Mouse (Mus musculus): ENCODE measurements around the gene Mxd3. TPM values are rescaled to one million over a fixed set of nuclear protein-coding genes. Genes with fewer than 3 reads are reported as not detected.

The Mxd3 gene
- polyA plus RNA-seq (2012) = 10.1 and 10.8 TPM in 2 replicates

GRCm38 (mm10) chr13:55329683-55330566 is at the start of gene Mxd3:
Gene Mxd3, minus strand, starts transcription at chr13:55329823.
- TF ChIP-seq GATA1 (IDR thresholded peaks at IDR 0.05; ENCODE audit: low read length) = no peak

DNA sequence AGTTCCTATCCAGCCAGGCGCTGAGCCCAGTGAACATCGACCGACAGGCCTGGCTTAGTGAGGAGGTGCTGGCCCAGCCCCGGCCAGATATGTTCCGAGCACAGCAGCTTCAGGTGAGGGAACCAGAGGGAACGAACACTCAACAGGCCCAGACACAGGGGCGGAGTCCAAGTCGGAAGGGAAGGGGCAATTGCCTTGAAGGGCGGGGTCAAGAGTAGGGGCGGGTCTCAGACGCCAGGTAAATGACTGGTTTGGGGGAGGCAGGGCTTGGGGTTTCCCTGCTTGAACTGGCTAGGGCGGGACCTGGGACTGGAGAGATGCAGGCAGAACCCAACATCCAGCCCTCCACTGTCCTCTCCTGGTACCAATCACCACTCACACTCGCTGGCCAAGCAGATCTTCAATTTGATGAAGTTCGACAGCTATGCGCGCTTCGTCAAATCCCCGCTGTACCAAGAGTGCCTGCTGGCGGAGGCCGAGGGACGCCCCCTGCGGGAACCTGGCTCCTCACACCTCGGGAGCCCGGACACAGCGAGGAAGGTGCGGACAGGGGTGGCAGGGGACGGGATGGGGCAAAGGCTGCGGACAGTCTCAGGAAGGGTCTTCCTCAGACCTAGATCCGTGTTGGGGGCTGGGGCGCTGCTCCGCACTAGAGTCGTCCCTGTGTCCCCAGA is 49.4 kb upstream of the Mxd3 start:
- TF ChIP-seq GATA1 (IDR thresholded peaks at IDR 0.05; ENCODE audit: low read length) = no peak

DNA sequence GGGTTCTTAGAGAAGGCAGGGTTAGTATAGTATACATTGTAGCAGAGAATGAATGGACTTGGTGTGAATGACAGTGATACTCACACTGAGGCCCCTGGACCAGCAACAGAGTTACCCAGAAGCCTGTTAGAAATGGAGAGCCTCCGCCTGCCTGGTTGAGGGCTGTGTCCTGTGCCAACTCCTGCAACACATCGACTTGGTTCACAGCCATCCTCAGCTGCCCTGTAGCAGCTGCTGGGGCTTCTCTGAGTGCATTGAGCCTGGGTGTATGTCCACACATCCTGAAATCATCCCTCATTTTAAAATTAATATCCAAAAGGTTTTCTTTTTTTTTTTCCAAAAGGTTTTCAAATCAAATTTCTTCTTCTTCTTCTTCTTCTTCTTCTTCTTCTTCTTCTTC is 46.3 kb upstream of the Mxd3 start:
- no peak for TF ChIP-seq GATA1 (IDR thresholded peaks at IDR 0.05; ENCODE audit: low read length)

DNA sequence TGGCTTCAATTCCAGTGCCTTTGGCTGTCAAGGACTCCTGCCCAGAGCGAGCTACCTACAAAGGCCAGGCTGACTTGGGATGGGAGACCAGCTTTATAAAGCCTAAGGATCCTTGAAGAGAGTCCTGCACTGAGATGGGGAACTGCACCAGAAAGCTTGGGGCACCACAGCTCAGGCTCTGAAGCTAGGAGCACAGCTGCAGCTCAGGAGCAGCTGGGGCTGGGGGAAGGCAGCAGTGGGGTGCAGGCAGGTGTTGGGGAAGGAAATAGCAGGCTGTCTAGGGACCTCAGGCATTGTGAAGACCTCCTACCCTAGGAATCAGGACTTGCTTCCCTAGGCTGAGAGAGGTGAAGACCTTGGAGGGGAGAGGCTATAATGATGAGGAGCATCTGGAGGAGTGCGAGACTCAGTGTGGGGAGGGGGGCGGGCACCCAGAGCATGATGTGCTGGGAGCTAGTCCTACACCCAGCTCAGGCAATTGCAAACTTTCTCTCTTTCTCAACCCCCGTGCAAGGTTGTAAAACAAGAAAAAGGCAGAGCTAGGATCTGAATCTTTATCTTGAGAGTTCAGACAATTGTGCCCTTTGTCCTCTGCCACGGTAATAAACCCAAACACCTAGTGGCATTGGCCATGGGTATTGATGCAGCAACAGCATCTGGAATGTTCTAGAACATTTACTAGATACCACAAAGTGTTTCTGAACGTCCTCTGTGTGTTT is 44.7 kb upstream of the Mxd3 start:
- no peak for TF ChIP-seq GATA1 (IDR thresholded peaks at IDR 0.05; ENCODE audit: low read length)

DNA sequence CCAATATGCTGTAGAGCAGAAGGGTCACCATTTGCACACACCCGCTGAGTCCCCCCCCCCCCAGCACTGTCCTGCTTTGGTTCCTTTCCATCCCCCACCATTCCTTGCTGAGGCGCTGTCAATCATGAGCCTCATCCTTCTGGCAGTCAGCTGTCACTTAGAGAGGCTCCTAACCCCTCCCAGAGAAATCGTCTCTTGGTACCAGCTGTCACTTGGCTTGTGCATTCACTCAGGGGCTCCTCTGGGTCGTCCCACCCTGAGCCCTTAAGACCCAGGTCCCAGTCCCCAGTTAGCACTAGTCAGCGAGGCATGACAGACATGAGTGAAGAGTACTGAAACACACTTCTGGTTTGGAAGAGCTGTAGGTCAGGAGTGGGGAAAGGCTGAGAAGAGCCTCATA is 42.1 kb upstream of the Mxd3 start:
- no peak for TF ChIP-seq GATA1 (IDR thresholded peaks at IDR 0.05; ENCODE audit: low read length)

DNA sequence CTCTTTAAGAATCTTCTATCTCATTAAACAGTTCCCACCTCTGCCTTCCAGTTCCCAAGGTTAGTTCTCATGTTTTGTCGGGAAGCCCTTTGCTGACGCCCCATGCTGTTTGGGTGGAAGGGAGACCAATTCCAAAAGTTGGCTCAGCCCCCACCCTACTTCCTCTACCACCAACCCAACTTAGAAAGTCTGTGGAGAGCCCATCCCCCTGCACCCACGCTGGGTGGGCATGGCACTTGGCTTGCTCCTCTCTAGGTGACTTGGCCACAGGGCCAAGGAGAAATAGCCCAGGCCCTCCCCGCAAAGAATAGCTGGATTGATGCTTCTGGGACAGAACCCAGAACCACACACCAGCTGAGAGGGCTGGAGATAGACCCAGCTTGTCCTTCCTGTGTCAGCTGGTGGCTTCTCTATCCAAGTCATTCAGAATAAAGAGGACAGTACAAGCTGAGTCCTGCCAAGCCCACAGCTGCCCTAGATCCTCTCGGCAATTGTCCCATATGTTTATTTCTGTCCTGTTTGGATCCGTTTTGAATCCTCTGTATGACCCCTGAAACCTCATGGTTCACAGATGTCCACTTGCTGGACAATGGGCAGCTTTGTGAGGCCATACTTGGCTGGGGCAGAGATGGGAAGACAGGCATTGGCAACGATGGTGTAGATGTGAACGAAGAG is 41.5 kb upstream of the Mxd3 start:
- TF ChIP-seq GATA1 (IDR thresholded peaks at IDR 0.05; ENCODE audit: low read length) = no peak

GRCm38 (mm10) chr13:55370234-55370633 is 40.6 kb upstream of the Mxd3 start:
- TF ChIP-seq GATA1 (IDR thresholded peaks at IDR 0.05; ENCODE audit: low read length) = no peak

- no peak for TF ChIP-seq GATA1 (IDR thresholded peaks at IDR 0.05; ENCODE audit: low read length)
These were observed 40.0 kb upstream of the Mxd3 start, which contains the start of gene Rgs14 for GRCm38 (mm10) chr13:55369531-55370114. Gene Rgs14, plus strand, starts transcription at chr13:55369732.

GRCm38 (mm10) chr13:55368401-55368800 is 38.8 kb upstream of the Mxd3 start:
- TF ChIP-seq GATA1 (IDR thresholded peaks at IDR 0.05; ENCODE audit: low read length) = no peak

DNA sequence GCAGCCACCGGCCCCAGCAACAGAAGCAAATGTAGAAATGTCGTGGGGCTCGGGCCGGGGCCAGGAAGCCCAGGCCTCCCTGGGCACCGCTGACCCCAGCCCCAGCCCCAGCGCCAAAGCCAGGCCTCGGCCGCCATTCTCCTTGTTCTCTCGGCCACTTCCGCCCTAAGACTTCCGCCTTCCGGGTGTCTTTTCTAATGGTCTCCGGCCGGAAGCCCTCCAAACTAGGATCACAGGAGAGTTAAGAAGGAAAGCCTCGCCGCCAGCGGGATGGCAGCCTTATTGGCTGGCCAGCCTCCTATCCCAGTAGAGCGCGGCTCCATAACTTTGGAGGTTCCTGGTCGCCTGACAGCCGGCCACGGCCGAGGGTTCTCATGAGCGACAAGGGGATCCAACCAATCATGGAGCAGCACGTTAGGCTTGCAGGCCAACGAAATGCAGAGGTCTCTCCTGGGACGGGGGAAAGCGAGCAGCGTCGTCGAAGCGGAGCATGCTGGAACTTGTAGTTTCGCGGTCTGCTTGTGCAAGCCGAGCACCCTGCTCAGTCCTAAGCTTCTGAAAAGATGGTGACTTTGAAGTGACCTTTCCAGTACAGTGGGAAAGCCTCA is 32.9 kb upstream of the Mxd3 start, which contains the start of gene Lman2:
TSS of gene Lman2 (minus strand) at position 331 of the 608 bp plus-strand sequence.
- TF ChIP-seq GATA1 (IDR thresholded peaks at IDR 0.05; ENCODE audit: low read length) = no peak

- no peak for TF ChIP-seq GATA1 (IDR thresholded peaks at IDR 0.05; ENCODE audit: low read length)
These were observed 32.4 kb upstream of the Mxd3 start for GRCm38 (mm10) chr13:55361974-55362452.

DNA sequence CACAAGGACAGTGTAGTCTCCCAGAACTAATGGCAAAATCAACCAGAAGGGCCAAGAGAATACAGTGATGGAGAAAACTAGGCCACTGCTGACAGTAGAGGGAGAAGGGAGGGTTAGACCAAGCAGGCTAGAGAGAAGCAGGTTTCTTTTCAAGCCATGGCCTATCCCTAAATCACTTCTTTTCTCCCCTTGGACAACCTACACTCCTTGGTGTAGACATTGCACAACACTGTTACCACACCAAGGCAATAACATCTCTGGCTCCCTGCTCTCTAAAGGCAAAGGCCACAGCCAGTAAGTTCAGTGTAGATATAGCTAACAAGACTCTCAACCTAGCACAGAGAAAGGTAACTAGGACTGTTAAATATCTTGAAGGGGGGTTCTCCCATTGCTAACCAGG is 31.5 kb upstream of the Mxd3 start:
- no peak for TF ChIP-seq GATA1 (IDR thresholded peaks at IDR 0.05; ENCODE audit: low read length)

DNA sequence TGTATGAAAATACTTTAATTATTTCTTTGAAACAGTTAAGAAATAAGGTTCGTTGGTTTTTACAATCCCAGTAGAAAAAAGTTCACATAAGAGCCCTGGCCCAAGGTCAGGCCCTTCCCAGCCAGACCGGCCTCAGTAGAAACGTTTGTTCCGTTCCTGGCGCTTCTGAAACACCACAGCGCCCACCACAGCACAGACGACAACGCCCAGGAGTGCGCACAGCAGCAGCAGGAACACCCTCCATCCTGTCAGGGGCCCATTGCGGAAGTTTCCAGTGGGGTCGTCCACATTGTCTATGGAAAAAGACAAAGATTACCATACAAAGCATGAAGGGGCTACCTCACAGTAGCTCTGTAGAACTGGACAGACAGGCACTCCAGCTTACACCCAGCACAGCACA is 17.1 kb upstream of the Mxd3 start:
- TF ChIP-seq GATA1 (IDR thresholded peaks at IDR 0.05; ENCODE audit: low read length) = no peak

DNA sequence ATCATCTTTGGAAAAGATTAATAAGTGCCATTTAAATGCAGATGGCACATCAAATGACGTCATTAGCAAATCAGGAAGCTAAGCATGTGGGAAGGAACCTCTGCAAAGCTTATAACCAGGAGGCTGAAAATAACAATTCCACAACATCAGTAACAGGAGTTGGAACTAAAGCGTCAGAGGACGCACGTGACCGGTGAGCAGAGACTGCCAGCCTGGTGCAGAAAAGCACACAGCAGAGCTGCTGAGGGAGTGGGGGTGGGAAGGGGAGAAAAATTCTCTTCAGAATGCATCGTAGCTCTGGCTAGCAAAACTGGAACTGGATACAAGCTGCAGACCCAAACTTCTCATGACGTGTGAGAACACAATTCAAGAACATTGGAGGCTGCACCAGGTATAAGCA is 14.7 kb upstream of the Mxd3 start:
- no peak for TF ChIP-seq GATA1 (IDR thresholded peaks at IDR 0.05; ENCODE audit: low read length)

Data from G1E-ER4 (cell line).